Mouse (Mus musculus) midbrain, postnatal 0 days (tissue): ENCODE measurements around the gene Eif4e2. TPM values are rescaled to one million over a fixed set of nuclear protein-coding genes. Genes with fewer than 3 reads are reported as not detected.

Experiments
- ATAC-seq: fragments of 200-750 bp; cut with Nextera tagmentation; 2 replicates; pipeline ENCODE4 v1.8.0; 2017; ENCODE audit warnings: moderate number of reproducible peaks, mild to moderate bottlenecking, moderate TSS enrichment, moderate library complexity; ENCODE audit not compliant: low FRiP score
- DNase-seq: peaks from one replicate; pipeline ENCODE4 v3.0.0-alpha.2; 2015; ENCODE audit warnings: low spot score
- H3K27ac ChIP-seq: fragments of 300-500 bp; sonication (generic); 2 replicates; pipeline ENCODE4 v1.5.1; 2014; ENCODE audit warnings: low read depth, mild to moderate bottlenecking, low read length, mixed read lengths
- H3K27me3 ChIP-seq: fragments of 300-500 bp; sonication (generic); 2 replicates; pipeline ENCODE4 v1.6.1; 2014; ENCODE audit warnings: low read length, control low read depth, mixed read lengths; ENCODE audit not compliant: insufficient read depth
- H3K36me3 ChIP-seq: fragments of 300-500 bp; sonication (generic); 2 replicates; pipeline ENCODE4 v1.6.1; 2014; ENCODE audit warnings: low read length, control low read depth, mixed read lengths; ENCODE audit not compliant: insufficient read depth
- H3K4me1 ChIP-seq: fragments of 300-500 bp; sonication (generic); 2 replicates; pipeline ENCODE4 v1.6.1; 2014; ENCODE audit warnings: mild to moderate bottlenecking, control low read depth, antibody characterized with exemption, low read length, mixed read lengths; ENCODE audit not compliant: insufficient read depth
- H3K4me2 ChIP-seq: fragments of 300-500 bp; sonication (generic); 2 replicates; pipeline ENCODE4 v1.6.1; 2014; ENCODE audit warnings: low read depth, mild to moderate bottlenecking, low read length, mixed read lengths; ENCODE audit not compliant: poor library complexity, severe bottlenecking
- H3K4me3 ChIP-seq: fragments of 300-500 bp; sonication (generic); 2 replicates; pipeline ENCODE4 v1.5.1; 2014; ENCODE audit warnings: low read depth, mild to moderate bottlenecking, low read length, moderate library complexity
- H3K9ac ChIP-seq: fragments of 300-500 bp; sonication (generic); replicated peaks from 2 replicates; pipeline ENCODE4 v1.6.1; 2014; ENCODE audit warnings: mild to moderate bottlenecking, low read length, moderate library complexity, mixed read lengths; ENCODE audit not compliant: poor library complexity, severe bottlenecking
- H3K9me3 ChIP-seq: fragments of 300-500 bp; sonication (generic); 2 replicates; pipeline ENCODE4 v1.6.1; 2016; ENCODE audit warnings: low read length, control low read depth
- CTCF ChIP-seq: IDR thresholded peaks from 2 replicates; pipeline ENCODE4 v1.5.1; 2016; ENCODE audit warnings: antibody characterized with exemption, mild to moderate bottlenecking
- WGBS: fragments of 180-500 bp; shearing (Covaris S2); extraction: QIAGEN DNeasy Blood & Tissue Kit; methylation state at CpG from one replicate; pipeline ENCODE4 v1.1.7; 2014; 5-methylcytosine and 5-hydroxymethylcytosine counted together
- polyA plus RNA-seq: library from polyadenylated mRNA; unstranded; fragments of >200 nt; fragmentation: Nextera tagmentation; extraction: Ambion mirVana; gene quantifications from 2 replicates; pipeline ENCODE4 v1.2.1, GENCODE M21; 2015
- total RNA-seq: library from RNA; depleted of rRNA; stranded (reverse); fragments of >200 nt; gene quantifications from 2 replicates; pipeline ENCODE4 v1.2.3, GENCODE M21; 2014

Eif4e2 gene
- total and polyA plus RNA-seq, 2 experiments from 2014 or later = 64.5 to 92.7 TPM

DNA sequence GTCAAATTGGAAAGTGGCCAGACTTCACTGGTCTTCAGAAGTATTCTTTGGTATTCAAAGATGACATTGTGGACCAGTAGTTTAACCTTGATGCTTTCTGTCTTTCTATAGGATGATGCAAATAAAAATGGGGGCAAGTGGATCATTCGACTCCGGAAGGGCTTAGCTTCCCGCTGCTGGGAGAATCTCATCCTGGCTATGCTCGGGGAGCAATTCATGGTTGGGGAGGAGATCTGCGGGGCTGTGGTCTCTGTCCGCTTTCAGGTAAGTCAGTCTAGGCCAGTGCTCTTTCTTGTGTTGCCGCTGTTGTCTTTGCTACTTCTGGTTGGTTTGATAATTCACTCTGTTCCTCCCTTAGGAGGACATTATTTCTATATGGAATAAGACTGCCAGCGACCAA, 12.0 kb downstream of the Eif4e2 start:
- ATAC-seq (no peak), DNase-seq (no peak)
- TF ChIP-seq CTCF = no peak
- Histone ChIP-seq H3K4me1 (no peaks in the 10 kb centered on the region), H3K9ac (no peak overlapping the region), H3K4me2 (no peak overlapping the region), H3K9me3 (no peaks in the 10 kb centered on the region), H3K27me3 (no peaks in the 10 kb centered on the region), H3K36me3 (peaks cover 76% of the 10 kb centered on the region), H3K27ac (no peak overlapping the region), H3K4me3 (no peak overlapping the region)
- 98% methylated on average over 8 of the region's 8 CpGs for WGBS

DNA sequence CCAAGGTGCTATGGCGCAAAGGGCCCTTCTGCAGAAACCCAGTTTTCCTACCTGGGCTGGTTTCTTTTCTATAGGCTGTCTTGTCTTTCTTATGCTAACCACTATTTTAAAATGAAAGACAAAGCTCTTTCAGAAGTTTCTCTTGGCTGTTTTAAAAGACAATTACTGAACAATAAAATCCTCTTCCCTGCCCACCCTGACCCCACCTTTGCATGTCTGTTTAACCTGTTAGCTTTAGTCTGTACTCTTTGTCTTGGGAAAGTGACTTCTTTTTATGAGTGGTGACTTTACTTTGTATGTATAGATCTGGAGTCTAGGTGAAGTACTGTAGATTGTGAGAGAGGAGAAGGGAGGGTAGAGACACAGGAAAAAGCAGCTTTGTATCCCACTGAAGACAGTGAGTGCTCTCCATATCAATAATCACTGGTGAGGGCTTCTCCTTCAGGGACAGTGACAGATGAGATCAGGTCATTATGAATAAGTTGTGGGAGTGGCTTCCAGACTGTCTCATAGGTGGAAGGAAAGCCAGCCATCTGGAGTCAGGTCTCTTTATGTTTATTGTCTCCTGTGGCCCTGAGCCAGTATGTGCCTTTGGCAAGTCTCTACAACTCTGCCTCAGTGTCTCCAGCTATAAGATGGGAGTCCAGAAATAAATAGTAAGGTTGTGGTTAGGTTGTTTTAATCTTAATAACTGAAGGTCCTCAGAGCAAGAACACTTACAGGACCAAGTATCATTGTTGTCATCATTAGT, 12.9 kb downstream of the Eif4e2 start:
- Histone ChIP-seq H3K9ac (no peak overlapping the region), H3K36me3 (peaks cover 73% of the 10 kb centered on the region), H3K4me1 (no peaks in the 10 kb centered on the region), H3K4me3 (no peak overlapping the region), H3K4me2 (no peak overlapping the region), H3K27me3 (no peaks in the 10 kb centered on the region), H3K9me3 (no peaks in the 10 kb centered on the region), H3K27ac (no peak overlapping the region)
- DNase-seq = no peak
- no peak for ATAC-seq
- no peak for TF ChIP-seq CTCF
- WGBS = 97% methylated on average over 1 of the region's 1 CpGs

DNA sequence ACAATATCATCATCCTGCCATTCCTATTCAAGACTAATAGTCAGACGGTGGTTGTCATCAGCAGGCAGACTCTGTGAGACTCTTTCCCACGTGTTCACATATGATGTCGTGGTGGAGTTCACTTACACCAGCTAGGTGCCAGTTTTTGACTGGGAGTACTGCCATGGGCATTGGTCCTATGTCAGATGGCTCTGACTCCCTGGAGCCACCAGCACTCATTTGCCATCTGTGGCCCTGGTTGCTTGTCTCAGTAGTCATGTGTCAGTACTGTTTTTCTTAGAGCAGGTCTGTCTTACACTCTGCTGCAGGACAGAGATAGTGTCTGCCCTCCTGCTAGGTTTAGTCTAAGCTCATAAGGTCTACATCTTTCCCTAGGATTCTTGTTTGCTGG, 13.4 kb downstream of the Eif4e2 start:
- TF ChIP-seq CTCF = no peak
- WGBS = 96% methylated on average over 3 of the region's 3 CpGs
- no peak overlapping the region for H3K9ac ChIP-seq
- peaks cover 71% of the 10 kb centered on the region for H3K36me3 ChIP-seq
- no peak overlapping the region for H3K27ac ChIP-seq
- H3K4me2 ChIP-seq = no peak overlapping the region
- no peaks in the 10 kb centered on the region for H3K27me3 ChIP-seq
- no peaks in the 10 kb centered on the region for H3K9me3 ChIP-seq
- H3K4me3 ChIP-seq = no peak overlapping the region
- peak; percentile 29 for DNase-seq
- no peak for ATAC-seq
- no peaks in the 10 kb centered on the region for H3K4me1 ChIP-seq

DNA sequence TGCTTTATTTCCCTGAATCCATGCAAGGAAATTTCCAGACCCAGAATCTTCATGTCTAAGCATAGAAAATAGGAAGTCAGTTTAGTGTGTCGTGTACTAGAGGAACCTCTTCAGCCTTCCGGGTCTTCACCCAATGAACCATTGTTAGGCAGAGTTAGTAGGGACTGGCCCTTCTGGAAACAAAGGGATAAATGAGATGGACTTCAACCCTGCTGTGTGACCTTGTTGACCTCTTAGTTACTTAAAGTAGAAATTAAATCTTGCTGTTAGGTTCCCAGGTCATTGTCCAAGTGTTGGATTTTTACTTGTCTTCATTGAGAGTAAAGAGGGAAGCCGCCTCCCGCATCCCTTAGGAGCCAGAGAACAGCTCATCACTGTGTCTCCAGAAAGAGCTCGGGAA, 16.9 kb downstream of the Eif4e2 start:
- TF ChIP-seq CTCF = no peak
- H3K9ac ChIP-seq = no peak overlapping the region
- H3K9me3 ChIP-seq = no peaks in the 10 kb centered on the region
- H3K4me3 ChIP-seq = no peak overlapping the region
- no peaks in the 10 kb centered on the region for H3K27me3 ChIP-seq
- peaks cover 72% of the 10 kb centered on the region for H3K36me3 ChIP-seq
- no peaks in the 10 kb centered on the region for H3K4me1 ChIP-seq
- ATAC-seq = no peak
- no peak for DNase-seq
- 71% methylated on average over 5 of the region's 5 CpGs for WGBS
- no peak overlapping the region for H3K4me2 ChIP-seq
- H3K27ac ChIP-seq = no peak overlapping the region

DNA sequence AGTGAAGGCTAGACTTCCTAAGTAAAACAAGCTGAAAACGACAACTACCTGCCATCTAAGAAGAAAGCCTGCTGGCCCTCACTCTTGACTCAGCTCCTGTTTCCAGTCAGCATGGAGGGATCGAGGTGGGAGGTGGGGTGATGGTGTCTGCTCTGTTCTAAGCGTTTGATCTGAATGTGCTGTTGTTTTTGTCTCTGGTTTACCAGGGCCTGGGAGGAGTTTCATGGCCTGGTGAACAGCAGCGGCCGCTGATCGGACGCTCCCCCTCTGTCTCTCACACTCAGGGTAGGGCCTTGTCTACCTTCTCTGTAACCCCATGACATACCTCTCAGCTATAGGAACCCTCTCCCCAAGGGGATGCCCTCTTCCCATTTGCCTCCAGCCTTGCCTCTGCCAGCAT, 18.5 kb downstream of the Eif4e2 start:
- Histone ChIP-seq H3K4me2 (no peak overlapping the region), H3K36me3 (peaks cover 71% of the 10 kb centered on the region), H3K9me3 (no peaks in the 10 kb centered on the region), H3K4me1 (no peaks in the 10 kb centered on the region), H3K4me3 (no peak overlapping the region), H3K27ac (no peak overlapping the region), H3K9ac (no peak overlapping the region), H3K27me3 (no peaks in the 10 kb centered on the region)
- WGBS = 69% methylated on average over 7 of the region's 7 CpGs
- no peak for ATAC-seq
- no peak for DNase-seq
- TF ChIP-seq CTCF = no peak

DNA sequence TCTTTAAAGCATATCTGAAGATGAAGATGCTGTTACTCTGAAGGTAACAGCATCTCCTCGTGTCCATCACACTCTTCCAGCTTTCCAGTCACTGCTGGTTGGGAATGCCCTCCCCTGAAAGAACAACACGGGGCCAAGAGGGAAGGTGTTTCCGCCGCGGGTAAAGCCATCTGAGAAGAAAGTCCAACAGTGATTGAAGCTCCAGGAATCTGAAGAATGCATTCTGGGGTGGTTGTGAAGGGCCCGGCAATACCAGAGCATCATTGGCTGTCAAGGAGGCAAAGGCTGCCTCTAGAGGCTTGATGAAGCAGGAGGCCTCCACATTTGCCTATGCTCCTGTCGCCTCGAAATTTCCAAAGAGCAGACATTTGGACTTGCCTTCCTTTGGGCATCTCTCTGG, 25.3 kb downstream of the Eif4e2 start:
- DNase-seq (no peak), ATAC-seq (no peak)
- Histone ChIP-seq H3K4me3 (no peak overlapping the region), H3K36me3 (peaks cover 42% of the 10 kb centered on the region), H3K4me2 (no peak overlapping the region), H3K9me3 (no peaks in the 10 kb centered on the region), H3K27ac (no peak overlapping the region), H3K4me1 (no peaks in the 10 kb centered on the region), H3K9ac (no peak overlapping the region), H3K27me3 (no peaks in the 10 kb centered on the region)
- WGBS = 77% methylated on average over 8 of the region's 8 CpGs
- TF ChIP-seq CTCF = no peak
